Mouse (Mus musculus): Measurements from ENCODE around the gene Asic2.

Gene Asic2

GRCm38 (mm10) chr11:81454921-81455320 is 513.3 kb downstream of the Asic2 start:
- no peak for DNase-seq (ENCODE audit: low read depth, low spot score)

- DNase-seq (ENCODE audit: low read depth, low spot score) = peak; percentile 24
These were observed 514.1 kb downstream of the Asic2 start for GRCm38 (mm10) chr11:81454111-81454510.

GRCm38 (mm10) chr11:81449271-81449705 is 519.0 kb downstream of the Asic2 start:
- peak; percentile 64 for DNase-seq (ENCODE audit: low read depth, low spot score)

GRCm38 (mm10) chr11:81446347-81446746 is 521.9 kb downstream of the Asic2 start:
- DNase-seq (ENCODE audit: low read depth, low spot score) = no peak

- no peak for DNase-seq (ENCODE audit: low read depth, low spot score)
These were observed 541.4 kb downstream of the Asic2 start for GRCm38 (mm10) chr11:81426857-81427256.

- DNase-seq (ENCODE audit: low read depth, low spot score) = no peak
These were observed 549.1 kb downstream of the Asic2 start for GRCm38 (mm10) chr11:81419112-81419511.

GRCm38 (mm10) chr11:81418027-81418426 is 550.2 kb downstream of the Asic2 start:
- DNase-seq (ENCODE audit: low read depth, low spot score) = no peak

- DNase-seq (ENCODE audit: low read depth, low spot score) = no peak
These were observed 551.9 kb downstream of the Asic2 start for GRCm38 (mm10) chr11:81416319-81416718.

- no peak for DNase-seq (ENCODE audit: low read depth, low spot score)
These were observed 553.7 kb downstream of the Asic2 start for GRCm38 (mm10) chr11:81414596-81414995.

GRCm38 (mm10) chr11:81411251-81411650 is 557.0 kb downstream of the Asic2 start:
- no peak for DNase-seq (ENCODE audit: low read depth, low spot score)

- DNase-seq (ENCODE audit: low read depth, low spot score) = no peak
These were observed 562.3 kb downstream of the Asic2 start for GRCm38 (mm10) chr11:81405951-81406350.

GRCm38 (mm10) chr11:81402263-81402662 is 566.0 kb downstream of the Asic2 start:
- no peak for DNase-seq (ENCODE audit: low read depth, low spot score)

GRCm38 (mm10) chr11:81392855-81393254 is 575.4 kb downstream of the Asic2 start:
- no peak for DNase-seq (ENCODE audit: low read depth, low spot score)

GRCm38 (mm10) chr11:81386185-81386584 is 582.1 kb downstream of the Asic2 start:
- no peak for DNase-seq (ENCODE audit: low read depth, low spot score)

GRCm38 (mm10) chr11:81385547-81385946 is 582.7 kb downstream of the Asic2 start:
- DNase-seq (ENCODE audit: low read depth, low spot score) = no peak

- peak; percentile 20 for DNase-seq (ENCODE audit: low read depth, low spot score)
These were observed 593.4 kb downstream of the Asic2 start for GRCm38 (mm10) chr11:81374841-81375240.

GRCm38 (mm10) chr11:81374003-81374710 is 594.1 kb downstream of the Asic2 start:
- DNase-seq (ENCODE audit: low read depth, low spot score) = no peak

GRCm38 (mm10) chr11:81371545-81371944 is 596.7 kb downstream of the Asic2 start:
- no peak for DNase-seq (ENCODE audit: low read depth, low spot score)

- no peak for DNase-seq (ENCODE audit: low read depth, low spot score)
These were observed 597.8 kb downstream of the Asic2 start for GRCm38 (mm10) chr11:81370426-81370810.

- DNase-seq (ENCODE audit: low read depth, low spot score) = no peak
These were observed 598.5 kb downstream of the Asic2 start for GRCm38 (mm10) chr11:81369497-81370425.

- DNase-seq (ENCODE audit: low read depth, low spot score) = no peak
These were observed 603.8 kb downstream of the Asic2 start for GRCm38 (mm10) chr11:81364442-81364841.

GRCm38 (mm10) chr11:81362461-81362860 is 605.8 kb downstream of the Asic2 start:
- DNase-seq (ENCODE audit: low read depth, low spot score) = no peak

GRCm38 (mm10) chr11:81361040-81361439 is 607.2 kb downstream of the Asic2 start:
- no peak for DNase-seq (ENCODE audit: low read depth, low spot score)
